Mouse (Mus musculus) neural tube, embryonic 11.5 days (tissue): ENCODE data around the gene Shroom1. TPM values are rescaled to one million over a fixed set of nuclear protein-coding genes. Genes with fewer than 3 reads are reported as not detected.

Source experiments
- ATAC-seq: fragments of 200-750 bp; cut with Nextera tagmentation; 2 replicates; pipeline ENCODE4 v1.8.0; 2017; ENCODE audit warnings: moderate number of reproducible peaks, mild to moderate bottlenecking, moderate TSS enrichment, moderate library complexity; ENCODE audit not compliant: insufficient read depth, low FRiP score, low TSS enrichment
- DNase-seq: peaks from one replicate; pipeline ENCODE4 v3.0.0-alpha.2; 2015; ENCODE audit warnings: low spot score
- H3K27ac ChIP-seq: fragments of 300-500 bp; sonication (generic); 2 replicates; pipeline ENCODE4 v1.5.1; 2014; ENCODE audit warnings: low read depth, mild to moderate bottlenecking, low read length
- H3K27me3 ChIP-seq: fragments of 300-500 bp; sonication (generic); 2 replicates; pipeline ENCODE4 v1.6.1; 2014; ENCODE audit warnings: mild to moderate bottlenecking, low read length, mixed read lengths; ENCODE audit not compliant: control insufficient read depth, insufficient read depth
- H3K36me3 ChIP-seq: fragments of 300-500 bp; sonication (generic); 2 replicates; pipeline ENCODE4 v1.6.1; 2014; ENCODE audit warnings: mild to moderate bottlenecking, low read length, moderate library complexity, mixed read lengths; ENCODE audit not compliant: control insufficient read depth, insufficient read depth
- H3K4me1 ChIP-seq: fragments of 300-500 bp; sonication (generic); 2 replicates; pipeline ENCODE4 v1.6.1; 2014; ENCODE audit warnings: low read length, mixed read lengths; ENCODE audit not compliant: control insufficient read depth, insufficient read depth
- H3K4me2 ChIP-seq: fragments of 300-500 bp; sonication (generic); 2 replicates; pipeline ENCODE4 v1.6.1; 2014; ENCODE audit warnings: low read depth, mild to moderate bottlenecking, moderate library complexity
- H3K4me3 ChIP-seq: fragments of 300-500 bp; sonication (generic); 2 replicates; pipeline ENCODE4 v1.5.1; 2014; ENCODE audit warnings: low read depth, low read length
- H3K9ac ChIP-seq: fragments of 300-500 bp; sonication (generic); 2 replicates; pipeline ENCODE4 v1.6.1; 2014; ENCODE audit warnings: mild to moderate bottlenecking, low read length
- H3K9me3 ChIP-seq: fragments of 300-500 bp; sonication (generic); 2 replicates; pipeline ENCODE4 v1.6.1; 2016; ENCODE audit warnings: low read length; ENCODE audit not compliant: control insufficient read depth
- WGBS: fragments of 180-500 bp; shearing (Covaris S2); extraction: QIAGEN DNeasy Blood & Tissue Kit; methylation state at CpG from one replicate; pipeline ENCODE4 v1.1.7; 2014; 5-methylcytosine and 5-hydroxymethylcytosine counted together
- polyA plus RNA-seq: library from polyadenylated mRNA; unstranded; fragments of >200 nt; fragmentation: Nextera tagmentation; extraction: Ambion mirVana; gene quantifications from 2 replicates; pipeline ENCODE4 v1.2.1, GENCODE M21; 2014

Gene Shroom1
- polyA plus RNA-seq, 1 experiment from 2014 or later = 1.5 TPM

GRCm38 (mm10) chr11:53504376-53504775 is 47.4 kb downstream of the Shroom1 start:
- Histone ChIP-seq H3K27me3 (no peaks in the 10 kb centered on the region), H3K9ac (no peak overlapping the region), H3K9me3 (no peaks in the 10 kb centered on the region), H3K4me3 (no peak overlapping the region), H3K36me3 (no peaks in the 10 kb centered on the region), H3K27ac (no peak overlapping the region), H3K4me2 (no peak overlapping the region), H3K4me1 (0 out of 2 replicates have a peak, but pooled peaks cover 2% of the 10 kb centered on the region)
- no peak for ATAC-seq
- DNase-seq = no peak
- 85% methylated on average over 8 of the region's 8 CpGs for WGBS

GRCm38 (mm10) chr11:53505026-53505663 is 48.1 kb downstream of the Shroom1 start:
- no peak for ATAC-seq
- no peak overlapping the region for H3K27ac ChIP-seq
- H3K4me1 ChIP-seq = 0 out of 2 replicates have a peak, but pooled peaks cover 2% of the 10 kb centered on the region
- H3K4me2 ChIP-seq = no peak overlapping the region
- H3K9me3 ChIP-seq = no peaks in the 10 kb centered on the region
- DNase-seq = no peak
- H3K9ac ChIP-seq = no peak overlapping the region
- H3K27me3 ChIP-seq = no peaks in the 10 kb centered on the region
- no peak overlapping the region for H3K4me3 ChIP-seq
- 58% methylated on average over 5 of the region's 5 CpGs for WGBS
- no peaks in the 10 kb centered on the region for H3K36me3 ChIP-seq

- Histone ChIP-seq H3K36me3 (no peaks in the 10 kb centered on the region), H3K27me3 (no peaks in the 10 kb centered on the region), H3K4me3 (no peak overlapping the region), H3K27ac (no peak overlapping the region), H3K4me2 (no peak overlapping the region), H3K9ac (no peak overlapping the region), H3K4me1 (no peaks in the 10 kb centered on the region), H3K9me3 (no peaks in the 10 kb centered on the region)
- WGBS = 91% methylated on average over 9 of the region's 9 CpGs
- no peak for ATAC-seq
- no peak for DNase-seq
These were observed 50.2 kb downstream of the Shroom1 start for GRCm38 (mm10) chr11:53507098-53507805.

GRCm38 (mm10) chr11:53508152-53508551 is 51.1 kb downstream of the Shroom1 start:
- no peaks in the 10 kb centered on the region for H3K36me3 ChIP-seq
- no peaks in the 10 kb centered on the region for H3K27me3 ChIP-seq
- H3K4me1 ChIP-seq = no peaks in the 10 kb centered on the region
- H3K4me2 ChIP-seq = no peak overlapping the region
- H3K9me3 ChIP-seq = no peaks in the 10 kb centered on the region
- no peak overlapping the region for H3K4me3 ChIP-seq
- no peak overlapping the region for H3K27ac ChIP-seq
- DNase-seq (no peak), ATAC-seq (no peak)
- 70% methylated on average over 7 of the region's 7 CpGs for WGBS
- no peak overlapping the region for H3K9ac ChIP-seq

GRCm38 (mm10) chr11:53508591-53508990 is 51.6 kb downstream of the Shroom1 start:
- H3K36me3 ChIP-seq = no peaks in the 10 kb centered on the region
- H3K4me3 ChIP-seq = no peak overlapping the region
- no peaks in the 10 kb centered on the region for H3K9me3 ChIP-seq
- no peak overlapping the region for H3K9ac ChIP-seq
- DNase-seq (no peak), ATAC-seq (no peak)
- H3K4me2 ChIP-seq = no peak overlapping the region
- H3K27ac ChIP-seq = no peak overlapping the region
- no peaks in the 10 kb centered on the region for H3K4me1 ChIP-seq
- H3K27me3 ChIP-seq = no peaks in the 10 kb centered on the region
- 64% methylated on average over 3 of the region's 3 CpGs for WGBS

GRCm38 (mm10) chr11:53510351-53510750 is 53.3 kb downstream of the Shroom1 start:
- H3K9ac ChIP-seq = no peak overlapping the region
- H3K36me3 ChIP-seq = no peaks in the 10 kb centered on the region
- H3K4me2 ChIP-seq = no peak overlapping the region
- H3K9me3 ChIP-seq = no peaks in the 10 kb centered on the region
- WGBS = 38% methylated on average over 5 of the region's 5 CpGs
- no peak for ATAC-seq
- no peak overlapping the region for H3K4me3 ChIP-seq
- DNase-seq = no peak
- no peak overlapping the region for H3K27ac ChIP-seq
- no peaks in the 10 kb centered on the region for H3K27me3 ChIP-seq
- no peaks in the 10 kb centered on the region for H3K4me1 ChIP-seq

- H3K4me2 ChIP-seq = no peak overlapping the region
- H3K36me3 ChIP-seq = no peaks in the 10 kb centered on the region
- H3K27me3 ChIP-seq = no peaks in the 10 kb centered on the region
- DNase-seq (no peak), ATAC-seq (no peak)
- no peak overlapping the region for H3K4me3 ChIP-seq
- no peak overlapping the region for H3K9ac ChIP-seq
- H3K27ac ChIP-seq = no peak overlapping the region
- WGBS = 49% methylated on average over 8 of the region's 8 CpGs
- H3K9me3 ChIP-seq = no peaks in the 10 kb centered on the region
- peaks cover 14% of the 10 kb centered on the region for H3K4me1 ChIP-seq
These were observed 60.0 kb downstream of the Shroom1 start for GRCm38 (mm10) chr11:53516775-53517627.
